Mouse (Mus musculus): ENCODE data around the gene Kremen1. TPM values are rescaled to one million over a fixed set of nuclear protein-coding genes. Genes with fewer than 3 reads are reported as not detected.

Kremen1 gene
- polyA plus RNA-seq, 2 experiments: 0.47 to 0.95 TPM

DNA sequence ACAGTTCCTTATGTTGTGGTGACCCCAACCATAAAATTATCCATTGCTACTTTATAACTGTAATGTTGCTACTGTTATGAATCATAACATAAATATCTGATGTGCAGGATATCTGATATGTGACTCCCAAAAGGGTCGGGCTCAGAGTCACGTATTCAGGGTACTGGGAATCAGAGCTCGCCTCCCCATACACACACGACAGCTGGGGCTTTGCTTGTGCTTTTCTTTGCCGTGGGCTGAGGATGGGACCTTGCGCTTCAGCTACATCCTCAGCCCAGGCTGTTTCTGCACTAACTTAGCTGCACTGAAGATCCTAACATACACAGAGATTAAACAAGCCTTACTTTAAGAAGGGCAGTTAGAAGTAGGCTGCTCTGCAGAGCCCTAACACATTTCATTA, 10.2 kb downstream of the Kremen1 start:
- DNase-seq (ENCODE audit: low read depth in 3 of 3, low spot score in 3 of 3) (no peak), ATAC-seq (ENCODE audit: insufficient read depth) (no peak)
- TF ChIP-seq EP300 (IDR thresholded peaks at IDR 0.05; ENCODE audit: low read depth) (no peak), CTCF (IDR thresholded peaks at IDR 0.05; ENCODE audit: low read depth) (no peak)
- H3K4me1 ChIP-seq (replicated peaks; ENCODE audit: control insufficient read depth in 2 of 2, insufficient read depth in 2 of 2, low read length in 1 of 2): peaks cover 0 to 29% of the 10 kb centered on the region in 2 experiments; a peak in 3 of 4 replicates
- H3K27me3 ChIP-seq (ENCODE audit: control insufficient read depth, insufficient read depth, low read length): no peaks in the 10 kb centered on the region
- no peaks in the 10 kb centered on the region for H3K36me3 ChIP-seq (replicated peaks; ENCODE audit: control insufficient read depth, insufficient read depth, low read depth)
- no peak overlapping the region for H3K4me2 ChIP-seq (ENCODE audit: low read depth)
- H3K9me3 ChIP-seq (ENCODE audit: control insufficient read depth, low read length): no peaks in the 10 kb centered on the region
- H3K27ac ChIP-seq: no peak overlapping the region
- no peak overlapping the region for H3K4me3 ChIP-seq (ENCODE audit: insufficient read depth in 1 of 2, low read depth in 2 of 2, low read length in 2 of 2)
- no peak overlapping the region for H3K9ac ChIP-seq (replicated peaks)
- 70% methylated on average over 6 of the region's 6 CpGs for WGBS (ENCODE audit: insufficient replicate concordance)

DNA sequence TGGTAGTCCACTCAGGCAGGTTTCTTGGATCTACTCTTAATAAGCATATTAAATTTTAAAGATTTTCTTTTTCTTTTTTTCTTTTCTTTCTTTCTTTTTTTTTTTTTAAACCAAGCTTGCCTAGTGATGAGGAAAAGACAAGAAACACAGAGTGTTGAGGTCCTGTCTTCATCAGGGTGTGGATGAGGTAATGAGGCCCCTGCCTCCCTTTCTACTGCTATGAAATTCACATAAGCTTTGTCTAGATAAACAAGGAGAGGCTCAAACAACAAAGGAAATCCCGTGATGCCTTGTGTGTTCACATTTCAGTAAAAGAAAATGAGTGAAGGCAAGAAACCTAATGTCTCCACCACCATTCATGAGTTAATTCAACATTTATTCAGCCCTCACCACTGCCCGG, 13.2 kb downstream of the Kremen1 start:
- H3K27ac ChIP-seq: no peak overlapping the region
- TF ChIP-seq CTCF (IDR thresholded peaks at IDR 0.05; ENCODE audit: low read depth): no peak
- TF ChIP-seq EP300 (IDR thresholded peaks at IDR 0.05; ENCODE audit: low read depth): no peak
- no peaks in the 10 kb centered on the region for H3K9me3 ChIP-seq (ENCODE audit: control insufficient read depth, low read length)
- ATAC-seq (ENCODE audit: insufficient read depth) (no peak), DNase-seq (ENCODE audit: low read depth in 3 of 3, low spot score in 3 of 3) (peak in 1 of 3 experiments; percentile 7)
- H3K36me3 ChIP-seq (replicated peaks; ENCODE audit: control insufficient read depth, insufficient read depth, low read depth): no peaks in the 10 kb centered on the region
- no peak overlapping the region for H3K9ac ChIP-seq (replicated peaks)
- peaks cover 0 to 38% of the 10 kb centered on the region in 2 experiments; a peak in 3 of 4 replicates for H3K4me1 ChIP-seq (replicated peaks; ENCODE audit: control insufficient read depth in 2 of 2, insufficient read depth in 2 of 2, low read length in 1 of 2)
- H3K27me3 ChIP-seq (ENCODE audit: control insufficient read depth, insufficient read depth, low read length): no peaks in the 10 kb centered on the region
- H3K4me2 ChIP-seq (ENCODE audit: low read depth): no peak overlapping the region
- 45% methylated on average over 2 of the region's 2 CpGs for WGBS (ENCODE audit: insufficient replicate concordance)
- no peak overlapping the region for H3K4me3 ChIP-seq (ENCODE audit: insufficient read depth in 1 of 2, low read depth in 2 of 2, low read length in 2 of 2)

DNA sequence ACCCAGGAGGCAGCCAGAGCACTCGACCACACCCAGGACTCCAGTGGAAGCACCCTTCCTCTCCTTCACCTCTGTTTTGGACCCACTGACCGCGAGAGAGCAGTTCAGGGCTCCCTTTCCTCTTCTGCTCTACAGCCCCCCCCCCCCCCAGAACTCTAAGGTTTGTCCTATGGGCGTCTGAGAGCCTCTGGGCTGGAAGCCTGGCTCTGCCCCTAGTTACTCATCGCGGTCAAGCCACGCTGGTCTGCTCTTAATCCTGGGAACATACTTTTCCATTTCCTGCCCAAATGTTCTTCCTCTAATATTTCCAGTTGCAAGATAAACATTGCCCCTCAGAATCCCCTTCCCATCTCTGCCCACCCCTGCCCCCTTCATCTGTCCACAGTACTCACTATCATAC, 15.9 kb downstream of the Kremen1 start:
- WGBS (ENCODE audit: insufficient replicate concordance): 51% methylated on average over 7 of the region's 7 CpGs
- Histone ChIP-seq H3K4me1 (replicated peaks; ENCODE audit: control insufficient read depth in 2 of 2, insufficient read depth in 2 of 2, low read length in 1 of 2) (peaks cover 0 to 41% of the 10 kb centered on the region in 2 experiments; a peak in 3 of 4 replicates), H3K36me3 (replicated peaks; ENCODE audit: control insufficient read depth, insufficient read depth, low read depth) (no peaks in the 10 kb centered on the region), H3K9me3 (ENCODE audit: control insufficient read depth, low read length) (no peaks in the 10 kb centered on the region), H3K4me3 (ENCODE audit: insufficient read depth in 1 of 2, low read depth in 2 of 2, low read length in 2 of 2) (no peak overlapping the region), H3K4me2 (ENCODE audit: low read depth) (no peak overlapping the region), H3K9ac (replicated peaks) (no peak overlapping the region), H3K27ac (no peak overlapping the region), H3K27me3 (ENCODE audit: control insufficient read depth, insufficient read depth, low read length) (no peaks in the 10 kb centered on the region)
- no peak for ATAC-seq (ENCODE audit: insufficient read depth)
- TF ChIP-seq CTCF (IDR thresholded peaks at IDR 0.05; ENCODE audit: low read depth): no peak
- no peak for TF ChIP-seq EP300 (IDR thresholded peaks at IDR 0.05; ENCODE audit: low read depth)
- DNase-seq (ENCODE audit: low read depth in 3 of 3, low spot score in 3 of 3): no peak

DNA sequence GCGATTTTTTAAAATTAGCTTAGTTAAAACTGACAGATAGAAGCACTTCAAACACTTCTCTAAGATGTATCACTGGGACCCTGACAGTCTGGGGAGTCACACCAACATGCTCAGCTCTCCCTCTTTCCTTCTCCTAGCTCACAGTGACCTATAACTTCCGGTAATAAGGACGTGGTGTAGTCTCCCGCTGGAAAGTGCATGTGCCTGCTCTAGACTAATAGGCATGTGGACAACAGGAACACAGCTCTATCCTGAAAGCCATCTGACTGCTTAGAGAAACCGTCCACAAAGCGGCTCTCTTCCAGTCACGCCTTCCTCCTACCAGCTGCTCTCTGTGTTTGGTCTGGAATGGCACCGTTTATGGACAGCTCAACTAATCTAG, 16.6 kb downstream of the Kremen1 start:
- DNase-seq (ENCODE audit: low read depth in 3 of 3, low spot score in 3 of 3) (no peak), ATAC-seq (ENCODE audit: insufficient read depth) (no peak)
- no peak for TF ChIP-seq EP300 (IDR thresholded peaks at IDR 0.05; ENCODE audit: low read depth)
- no peak for TF ChIP-seq CTCF (IDR thresholded peaks at IDR 0.05; ENCODE audit: low read depth)
- H3K9me3 ChIP-seq (ENCODE audit: control insufficient read depth, low read length): no peaks in the 10 kb centered on the region
- no peaks in the 10 kb centered on the region for H3K27me3 ChIP-seq (ENCODE audit: control insufficient read depth, insufficient read depth, low read length)
- WGBS (ENCODE audit: insufficient replicate concordance): 46% methylated on average over 8 of the region's 8 CpGs
- H3K4me2 ChIP-seq (ENCODE audit: low read depth): no peak overlapping the region
- no peak overlapping the region for H3K4me3 ChIP-seq (ENCODE audit: insufficient read depth in 1 of 2, low read depth in 2 of 2, low read length in 2 of 2)
- H3K4me1 ChIP-seq (replicated peaks; ENCODE audit: control insufficient read depth in 2 of 2, insufficient read depth in 2 of 2, low read length in 1 of 2): peaks cover 4 to 48% of the 10 kb centered on the region in 2 experiments
- no peak overlapping the region for H3K27ac ChIP-seq
- no peaks in the 10 kb centered on the region for H3K36me3 ChIP-seq (replicated peaks; ENCODE audit: control insufficient read depth, insufficient read depth, low read depth)
- no peak overlapping the region for H3K9ac ChIP-seq (replicated peaks)

DNA sequence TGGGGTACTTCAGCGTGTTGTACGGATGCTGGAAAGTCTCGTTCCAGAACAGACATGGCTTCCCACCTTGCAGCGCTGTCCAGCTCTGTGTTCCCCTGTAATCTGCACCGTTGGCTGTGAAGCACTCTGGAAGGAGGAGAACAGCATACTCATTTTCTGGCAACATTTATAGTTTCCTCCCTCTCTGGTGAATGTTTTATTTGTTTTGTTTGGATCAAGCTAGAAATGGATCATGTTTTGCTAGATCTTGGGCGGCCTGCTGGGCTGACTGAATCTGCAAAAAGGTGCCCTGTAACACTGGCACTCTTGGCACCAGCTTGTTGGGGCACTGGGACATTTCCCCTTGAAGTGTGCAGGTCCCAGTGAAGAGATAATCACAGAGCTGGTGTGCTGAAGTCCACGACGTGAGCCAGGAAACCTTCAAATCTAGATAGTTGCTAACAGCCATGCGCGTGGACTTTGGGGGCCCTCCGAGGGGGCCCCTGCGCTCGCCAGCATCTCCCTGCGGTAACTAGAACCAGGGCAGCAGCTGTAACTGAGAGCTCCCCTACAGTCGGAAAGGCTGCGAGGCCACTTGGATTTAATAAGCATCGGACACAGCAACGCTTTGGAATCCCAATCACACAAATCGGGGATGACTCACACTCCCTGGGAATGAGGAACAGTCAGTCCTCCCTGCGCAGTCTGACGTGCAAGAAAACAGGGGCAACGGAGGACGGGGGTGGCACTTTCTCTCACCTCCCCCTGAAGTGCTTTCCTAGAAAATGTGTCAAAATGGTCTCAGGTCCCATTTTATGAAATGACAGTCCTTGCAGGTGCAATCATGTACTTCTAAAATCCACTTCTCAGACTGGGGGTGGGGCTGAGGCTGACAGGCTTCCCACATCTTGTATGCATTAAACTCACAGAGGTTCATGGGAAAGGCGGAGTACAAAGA, 17.3 kb downstream of the Kremen1 start:
- ATAC-seq (ENCODE audit: insufficient read depth): no peak
- Histone ChIP-seq H3K9ac (replicated peaks) (no peak overlapping the region), H3K9me3 (ENCODE audit: control insufficient read depth, low read length) (no peaks in the 10 kb centered on the region), H3K4me2 (ENCODE audit: low read depth) (no peak overlapping the region), H3K27ac (no peak overlapping the region), H3K4me3 (ENCODE audit: insufficient read depth in 1 of 2, low read depth in 2 of 2, low read length in 2 of 2) (no peak overlapping the region), H3K36me3 (replicated peaks; ENCODE audit: control insufficient read depth, insufficient read depth, low read depth) (no peaks in the 10 kb centered on the region), H3K4me1 (replicated peaks; ENCODE audit: control insufficient read depth in 2 of 2, insufficient read depth in 2 of 2, low read length in 1 of 2) (peaks cover 7 to 49% of the 10 kb centered on the region in 2 experiments), H3K27me3 (ENCODE audit: control insufficient read depth, insufficient read depth, low read length) (no peaks in the 10 kb centered on the region)
- WGBS (ENCODE audit: insufficient replicate concordance): 48% methylated on average over 24 of the region's 24 CpGs
- no peak for DNase-seq (ENCODE audit: low read depth in 3 of 3, low spot score in 3 of 3)
- no peak for TF ChIP-seq CTCF (IDR thresholded peaks at IDR 0.05; ENCODE audit: low read depth)
- no peak for TF ChIP-seq EP300 (IDR thresholded peaks at IDR 0.05; ENCODE audit: low read depth)
